Mouse (Mus musculus) B cell, adult 2 months (primary cell): ENCODE data around the gene D930007J09Rik.

ENCODE experiments used
- DNase-seq, 2 experiments: peaks; one replicate each; pipeline ENCODE4 v3.0.0; 2022

Gene D930007J09Rik

DNA sequence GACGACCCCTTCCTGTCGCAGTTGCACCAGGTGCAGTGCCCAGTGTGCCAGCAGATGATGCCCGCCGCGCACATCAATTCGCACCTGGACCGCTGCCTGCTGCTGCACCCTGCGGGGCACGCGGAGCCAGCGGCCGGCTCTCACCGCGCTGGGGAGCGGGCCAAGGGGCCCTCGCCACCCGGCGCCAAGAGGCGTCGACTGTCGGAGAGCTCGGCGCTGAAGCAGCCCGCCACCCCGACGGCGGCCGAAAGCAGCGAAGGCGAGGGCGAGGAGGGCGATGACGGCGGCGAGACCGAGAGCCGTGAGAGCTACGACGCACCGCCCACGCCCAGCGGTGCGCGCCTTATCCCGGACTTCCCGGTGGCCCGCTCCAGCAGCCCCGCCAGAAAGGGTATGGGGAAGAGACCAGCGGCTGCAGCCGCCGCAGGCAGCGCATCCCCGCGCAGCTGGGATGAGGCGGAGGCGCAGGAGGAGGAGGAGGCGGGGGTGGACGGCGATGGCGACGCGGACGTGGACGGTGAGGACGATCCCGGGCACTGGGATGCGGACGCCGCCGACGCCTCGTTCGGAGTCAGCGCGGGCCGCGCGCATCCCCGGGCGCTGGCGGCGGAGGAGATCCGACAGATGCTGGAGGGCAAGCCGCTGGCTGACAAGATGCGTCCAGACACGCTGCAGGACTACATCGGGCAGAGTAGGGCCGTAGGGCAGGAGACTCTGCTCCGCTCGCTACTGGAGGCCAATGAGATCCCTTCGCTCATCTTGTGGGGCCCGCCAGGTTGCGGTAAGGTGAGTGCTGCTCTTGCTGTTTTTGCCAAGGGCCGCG, at the start of gene D930007J09Rik:
Gene D930007J09Rik (minus strand): TSS at position 591 of the 823 bp plus-strand sequence.
- DNase-seq: peak; percentile 30 to 43

DNA sequence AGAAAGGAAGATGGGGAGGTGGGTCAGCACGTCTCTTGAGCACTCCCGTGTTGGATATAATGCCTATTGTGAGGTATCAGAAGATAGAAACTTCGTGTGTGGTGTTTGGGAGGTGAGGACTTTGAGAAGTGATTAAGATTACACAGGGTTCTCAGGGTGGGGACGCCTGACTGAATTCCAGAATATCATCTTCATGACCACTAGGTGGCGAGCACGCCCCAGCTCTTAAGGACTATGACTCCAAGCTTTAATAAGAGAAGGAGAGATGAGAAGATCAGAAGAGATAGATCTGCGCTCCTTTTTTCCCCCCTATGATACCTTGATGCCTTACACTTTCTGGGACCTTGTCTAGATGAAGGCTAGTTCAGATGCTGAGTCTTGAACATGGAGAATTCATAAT, 49.3 kb upstream of the D930007J09Rik start:
- DNase-seq: peak; percentile 64 to 68

DNA sequence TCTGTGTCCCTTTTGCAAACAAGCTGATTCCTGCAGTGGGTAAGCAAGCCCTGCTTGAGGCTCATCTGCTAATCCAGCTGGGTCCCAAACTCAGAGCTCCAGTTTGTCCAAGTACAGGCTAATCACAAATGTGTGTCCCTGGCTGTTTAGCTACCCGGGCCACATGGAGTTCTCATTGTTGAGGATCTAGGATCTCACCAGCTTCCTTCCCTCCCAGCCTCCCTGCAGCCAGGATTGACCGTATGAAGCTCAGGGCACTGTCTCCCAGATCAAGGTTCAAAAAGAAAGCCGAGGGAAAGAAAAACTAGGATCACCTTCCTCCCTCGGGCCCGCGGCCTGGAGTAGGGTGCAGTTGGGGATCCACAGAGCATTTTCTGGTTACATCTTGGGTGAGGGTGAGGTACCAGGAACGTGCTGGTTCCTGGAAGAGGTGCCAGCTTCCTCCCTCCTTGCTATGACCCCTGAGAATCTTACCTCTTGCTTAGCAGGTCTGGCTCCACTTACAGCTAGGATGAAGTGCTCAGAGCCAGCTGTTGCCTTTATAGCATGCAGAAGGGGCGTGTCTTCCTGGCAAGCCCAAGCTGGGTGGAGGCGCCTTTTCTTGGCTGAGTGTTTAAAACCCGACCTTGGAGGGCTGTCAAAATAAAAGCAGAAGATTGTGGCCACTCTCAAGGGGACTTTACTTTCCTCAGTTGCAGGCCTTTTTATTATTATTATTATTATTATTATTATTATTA, 48.2 kb upstream of the D930007J09Rik start, which contains the start of gene Serpinb1a:
Gene Serpinb1a (minus strand): TSS at position 518 of the 737 bp plus-strand sequence.
- DNase-seq: peak; percentile 76 to 80

DNA sequence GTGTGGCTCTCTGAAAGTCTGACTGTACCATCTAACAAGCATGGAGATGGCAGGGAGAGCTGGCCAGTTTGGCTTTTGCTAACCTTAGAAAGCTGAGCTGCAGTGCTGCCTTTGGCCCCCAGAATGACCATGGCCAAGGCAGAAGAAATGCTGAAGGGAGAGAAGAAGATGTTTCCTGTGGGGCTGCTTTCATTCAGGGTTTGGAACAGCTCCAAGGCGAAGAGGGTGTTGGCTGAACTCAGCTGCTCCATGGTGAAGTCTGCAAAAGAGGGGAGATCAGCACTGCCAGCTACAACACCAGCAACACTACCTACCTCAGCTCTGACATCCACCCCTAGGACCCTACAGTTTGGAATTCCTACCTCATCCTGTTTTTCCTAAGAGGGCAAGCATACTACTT, 47.5 kb upstream of the D930007J09Rik start:
- no peak for DNase-seq

DNA sequence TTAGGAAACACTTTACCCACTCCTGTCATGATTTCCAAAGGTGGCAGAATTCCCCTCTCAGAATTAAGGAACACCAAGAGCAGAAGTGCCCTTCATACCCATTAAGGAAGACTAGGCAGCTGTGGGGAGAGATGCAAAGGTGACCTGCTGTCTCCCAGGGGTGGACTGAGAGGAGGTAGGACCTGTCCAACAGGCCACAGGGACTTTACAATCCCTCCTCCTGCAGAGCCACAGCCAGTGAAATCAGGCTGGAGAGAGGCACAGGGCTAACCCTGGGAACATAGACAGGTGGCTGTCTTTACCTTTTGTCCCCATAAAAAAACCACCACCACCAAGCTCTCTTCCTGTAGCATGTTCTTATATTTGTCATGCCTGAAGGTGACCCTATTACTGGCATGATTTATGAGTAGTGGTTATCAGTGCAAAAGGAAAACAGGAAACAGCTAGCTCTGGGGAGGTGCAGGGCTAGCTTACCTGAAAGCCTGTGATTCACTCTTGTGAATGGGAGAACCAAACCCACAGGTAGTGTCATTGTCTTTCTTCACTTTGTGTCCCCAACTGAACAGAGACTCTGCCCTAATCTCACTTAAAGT, 47.0 kb upstream of the D930007J09Rik start:
- peak; percentile 37 to 50 for DNase-seq

DNA sequence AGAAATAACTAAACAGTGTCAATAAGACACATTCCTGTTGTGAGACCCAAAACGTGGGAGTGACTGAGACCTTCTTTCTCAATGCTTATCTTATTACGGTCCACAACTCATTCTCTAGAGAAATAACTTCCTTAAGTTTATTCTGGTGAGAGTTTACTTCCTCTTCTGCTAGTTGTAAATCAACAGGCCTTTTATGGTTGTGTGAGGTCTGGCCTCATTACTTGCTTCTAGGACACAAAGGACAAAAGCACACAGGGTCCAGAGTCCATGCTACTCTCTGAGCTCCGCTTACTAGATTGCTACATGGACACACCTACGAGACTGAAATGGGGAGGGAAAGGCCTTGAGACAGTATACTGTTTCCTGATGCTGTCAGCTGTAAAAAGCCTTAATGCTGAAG, 46.4 kb upstream of the D930007J09Rik start:
- peak in 1 of 2 experiments; percentile 50 for DNase-seq

DNA sequence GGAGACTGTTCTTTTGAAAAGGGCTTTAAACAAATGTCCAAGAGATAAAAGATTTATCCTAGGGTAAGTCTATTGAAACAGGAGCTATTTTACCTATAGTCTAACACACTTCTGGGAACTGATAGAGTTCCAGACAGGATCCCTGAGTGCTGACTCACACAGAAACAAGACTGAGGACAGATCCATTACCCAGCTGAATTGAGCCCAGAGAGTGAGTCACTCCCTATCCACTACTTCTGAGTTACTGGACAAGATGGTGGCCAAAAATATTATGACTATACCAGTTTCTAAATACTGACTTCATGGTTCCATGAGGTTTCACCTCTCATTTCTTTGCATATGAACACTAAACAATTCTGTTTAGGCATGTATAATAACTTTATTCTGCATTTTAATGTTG, 43.6 kb upstream of the D930007J09Rik start:
- DNase-seq: no peak

DNA sequence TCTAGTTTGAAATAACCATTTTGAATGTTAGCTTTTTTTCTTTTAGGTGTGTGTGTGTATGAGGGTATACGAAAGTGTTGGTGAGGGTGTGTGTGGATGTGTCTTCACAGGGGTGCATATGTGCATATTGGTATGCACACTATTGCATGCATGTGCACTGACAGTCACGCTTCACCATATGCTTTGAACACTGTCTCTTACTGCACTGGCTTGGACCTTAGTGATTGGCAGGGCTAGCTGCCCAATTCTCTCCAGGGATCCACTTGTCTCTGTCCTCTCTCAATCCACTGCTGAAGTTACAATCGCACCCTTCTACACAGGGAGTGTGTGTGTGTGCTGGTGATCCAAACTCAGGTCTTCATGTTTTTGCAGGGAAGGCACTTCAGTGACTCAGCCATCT, 38.7 kb upstream of the D930007J09Rik start:
- no peak for DNase-seq

DNA sequence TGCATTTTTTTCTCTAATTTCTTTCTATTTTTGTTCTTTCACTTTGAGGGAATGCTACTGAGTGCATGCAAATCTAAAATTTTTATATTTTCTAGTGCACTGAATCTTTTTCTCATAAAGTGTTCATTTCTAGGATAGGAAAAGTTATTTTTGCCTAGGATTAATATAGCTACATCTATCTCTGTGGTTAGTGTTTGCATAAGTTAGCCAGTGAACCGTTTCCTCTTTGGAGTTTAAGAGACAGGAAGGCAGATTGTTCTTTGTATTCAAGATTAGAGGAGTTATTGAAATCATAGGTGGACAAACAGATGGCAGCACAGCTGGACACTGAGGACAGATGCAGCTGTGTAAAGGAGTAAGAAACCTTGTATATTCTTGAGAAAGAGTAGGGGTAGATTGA, 36.7 kb upstream of the D930007J09Rik start:
- no peak for DNase-seq

DNA sequence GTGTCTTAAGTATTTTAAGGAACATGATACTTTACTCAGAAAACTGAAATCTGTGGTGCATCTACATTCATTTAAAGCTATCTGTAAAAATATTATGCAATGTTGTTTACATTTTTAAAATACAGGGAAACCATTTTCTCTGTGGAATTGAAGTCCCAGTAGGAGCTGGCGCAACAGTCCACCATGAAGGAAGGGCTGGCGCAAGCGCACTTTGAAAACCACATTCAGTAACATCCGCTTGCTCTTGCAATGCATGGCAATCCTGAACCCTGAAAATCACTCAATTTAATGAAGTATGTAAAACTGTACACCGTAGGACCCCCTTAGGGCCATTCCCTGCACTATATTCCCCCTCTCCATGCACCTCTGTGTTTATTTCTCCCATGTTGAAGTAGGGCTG, 31.9 kb upstream of the D930007J09Rik start:
- DNase-seq: no peak

DNA sequence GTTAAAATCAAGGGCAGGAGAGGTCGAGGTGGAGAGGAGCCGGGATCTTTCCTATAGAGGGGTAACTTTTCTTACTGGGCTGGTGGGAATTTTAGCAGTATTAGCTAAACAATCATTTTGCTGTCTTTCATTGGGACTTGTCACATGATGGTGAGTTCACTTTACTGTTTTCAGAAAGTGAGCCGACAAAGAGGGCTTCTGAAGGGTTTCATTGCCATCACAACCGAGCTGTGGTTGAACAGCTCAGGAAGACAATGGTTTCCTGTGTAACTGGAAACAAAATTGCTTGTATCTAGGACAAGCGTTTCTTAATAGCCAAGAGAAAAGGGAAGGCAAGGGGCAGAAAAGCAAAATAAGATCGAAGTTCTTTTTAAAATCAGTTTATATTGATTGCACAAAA, 30.6 kb upstream of the D930007J09Rik start:
- peak; percentile 40 to 44 for DNase-seq

DNA sequence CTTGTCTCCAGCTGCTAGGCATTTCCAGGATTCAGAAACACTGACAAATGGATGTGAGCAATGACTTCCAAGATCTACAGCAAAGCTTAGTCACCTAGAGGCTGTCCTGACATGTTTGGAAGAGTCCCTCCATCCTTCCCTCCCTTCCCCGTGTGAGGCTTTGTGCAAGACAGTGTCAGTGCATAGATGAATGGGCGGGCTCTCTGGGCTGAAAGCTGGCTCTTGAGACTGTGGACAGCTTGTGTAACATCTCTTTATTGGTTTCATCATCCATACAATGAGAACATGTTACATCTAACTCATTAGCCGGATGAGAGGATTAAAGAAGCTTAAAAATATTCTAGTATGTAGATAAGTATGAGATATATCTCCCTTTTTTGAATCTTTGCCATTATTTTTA, 30.1 kb upstream of the D930007J09Rik start:
- DNase-seq: peak; percentile 40

DNA sequence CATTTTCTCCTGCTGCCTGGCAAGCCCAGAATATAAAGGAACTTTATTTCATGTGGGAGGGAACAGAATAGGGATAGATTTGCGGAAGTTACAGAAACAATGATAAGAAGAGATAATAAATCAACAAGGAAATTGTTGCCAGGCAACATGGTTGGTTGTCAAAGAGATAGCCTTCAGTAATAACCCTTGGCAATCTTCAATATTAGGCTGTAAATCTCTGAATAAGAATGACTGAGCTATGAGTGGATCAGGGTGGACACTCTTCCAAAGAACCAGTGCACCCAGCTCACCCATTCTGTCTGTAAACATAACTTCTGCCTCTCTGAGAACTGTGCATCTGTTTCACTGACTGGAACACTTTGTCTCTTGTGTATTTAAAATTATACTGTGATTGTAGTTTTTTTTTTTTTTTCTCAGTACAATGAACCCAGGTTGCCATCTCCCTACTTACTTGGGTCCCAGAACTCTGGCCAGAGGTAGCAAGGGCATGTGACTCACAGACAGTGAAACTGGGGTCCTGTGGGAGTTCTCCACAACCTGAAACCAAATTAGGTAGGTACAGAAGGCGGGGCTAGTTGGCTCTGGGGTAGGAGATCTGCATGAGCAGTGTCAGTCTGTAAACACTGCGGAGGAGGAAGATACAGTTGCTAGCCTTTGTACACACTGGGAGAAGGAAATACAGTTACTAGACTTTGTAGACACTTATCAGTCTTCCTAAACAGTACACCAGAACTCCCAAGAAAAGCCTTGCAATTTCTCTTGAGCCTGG, 29.0 kb upstream of the D930007J09Rik start:
- peak; percentile 81 to 88 for DNase-seq

DNA sequence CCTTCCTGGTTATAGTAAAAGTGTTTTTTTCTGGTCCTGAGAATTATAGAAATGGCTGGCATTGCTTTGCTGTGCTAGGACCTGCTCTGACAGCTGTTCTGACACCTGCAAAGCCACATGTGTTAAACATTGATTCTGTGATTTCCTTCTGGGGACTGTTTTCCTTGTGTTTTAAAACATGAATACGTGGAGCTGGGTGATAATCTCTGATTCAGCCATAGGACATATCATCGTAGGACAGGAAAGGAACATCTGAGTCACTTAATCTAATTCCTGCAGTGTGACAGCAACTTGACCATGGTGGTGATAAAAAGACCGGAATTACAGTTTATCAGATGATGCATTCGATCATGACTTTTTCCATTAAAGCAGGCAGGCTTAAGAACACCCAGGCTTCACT, 26.2 kb upstream of the D930007J09Rik start:
- no peak for DNase-seq

DNA sequence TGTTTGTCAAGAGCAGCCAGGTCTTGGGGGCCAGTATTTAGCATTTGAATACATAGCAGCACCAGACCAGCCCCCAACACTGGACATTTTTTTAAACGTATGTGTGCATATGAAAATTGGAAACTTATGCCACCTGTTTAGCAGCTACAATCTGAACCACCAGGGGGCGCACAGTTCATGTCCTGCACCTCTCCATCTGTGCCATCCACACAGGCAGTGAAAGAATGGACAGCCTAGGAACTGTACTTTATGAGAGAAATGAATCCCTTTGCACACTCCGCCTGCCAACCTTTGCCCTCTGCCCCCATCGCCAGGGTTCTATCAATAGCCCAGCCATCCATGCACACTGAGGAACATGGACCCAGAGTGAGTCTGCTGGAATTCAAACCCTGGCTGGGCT, 25.3 kb upstream of the D930007J09Rik start:
- peak; percentile 92 for DNase-seq

DNA sequence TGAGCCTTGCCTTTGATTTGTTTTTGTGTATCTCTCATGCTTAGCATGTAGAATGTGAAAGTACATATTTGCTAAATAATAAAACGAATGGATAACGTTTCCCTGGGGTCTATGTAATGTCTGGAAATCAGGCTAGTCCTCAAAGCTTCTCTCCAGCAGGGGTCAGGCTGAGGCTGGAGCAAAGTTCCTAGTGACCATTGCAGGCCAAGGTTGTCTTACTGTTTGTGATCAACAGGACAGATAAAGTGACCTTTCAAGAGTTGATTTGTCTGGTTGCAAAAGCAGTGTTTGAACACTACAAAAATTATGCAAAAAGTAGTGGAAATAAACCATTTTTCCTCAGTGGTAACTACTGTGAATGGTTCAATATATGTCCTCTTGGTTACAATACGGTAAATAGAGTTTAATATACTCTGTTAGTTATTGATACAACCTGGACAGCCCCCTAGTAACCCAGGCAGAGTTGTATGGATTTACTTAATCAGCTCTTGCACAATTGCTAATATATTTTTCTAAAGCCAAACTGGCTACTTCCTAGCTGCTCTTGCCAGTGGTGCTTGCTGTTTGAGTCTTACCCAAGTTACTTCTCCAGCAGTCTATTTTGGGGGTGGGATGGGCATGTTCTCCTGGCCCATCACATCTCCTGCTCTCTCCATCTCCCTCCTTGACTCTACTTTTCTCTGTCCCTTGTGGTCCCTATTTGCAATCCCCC, 24.6 kb upstream of the D930007J09Rik start:
- no peak for DNase-seq

DNA sequence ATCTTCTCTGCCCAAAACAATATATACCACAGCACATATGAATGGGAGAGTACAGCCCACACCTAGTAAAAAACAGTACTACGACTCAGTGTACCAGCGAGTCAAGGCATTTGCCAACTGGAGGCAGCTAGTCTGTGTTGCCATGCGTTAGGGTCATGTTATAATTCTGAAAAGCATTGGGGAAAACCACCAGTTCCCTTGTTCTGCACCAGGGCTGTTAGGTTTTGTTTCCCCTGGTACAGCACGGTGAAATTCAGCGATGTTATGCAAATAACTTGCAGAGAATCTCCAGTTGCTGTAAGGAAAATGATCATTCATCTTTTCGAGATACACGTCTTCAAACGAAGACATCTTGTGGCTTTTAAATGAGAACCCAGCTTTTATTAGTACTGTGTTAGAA, 22.9 kb upstream of the D930007J09Rik start:
- DNase-seq: no peak

DNA sequence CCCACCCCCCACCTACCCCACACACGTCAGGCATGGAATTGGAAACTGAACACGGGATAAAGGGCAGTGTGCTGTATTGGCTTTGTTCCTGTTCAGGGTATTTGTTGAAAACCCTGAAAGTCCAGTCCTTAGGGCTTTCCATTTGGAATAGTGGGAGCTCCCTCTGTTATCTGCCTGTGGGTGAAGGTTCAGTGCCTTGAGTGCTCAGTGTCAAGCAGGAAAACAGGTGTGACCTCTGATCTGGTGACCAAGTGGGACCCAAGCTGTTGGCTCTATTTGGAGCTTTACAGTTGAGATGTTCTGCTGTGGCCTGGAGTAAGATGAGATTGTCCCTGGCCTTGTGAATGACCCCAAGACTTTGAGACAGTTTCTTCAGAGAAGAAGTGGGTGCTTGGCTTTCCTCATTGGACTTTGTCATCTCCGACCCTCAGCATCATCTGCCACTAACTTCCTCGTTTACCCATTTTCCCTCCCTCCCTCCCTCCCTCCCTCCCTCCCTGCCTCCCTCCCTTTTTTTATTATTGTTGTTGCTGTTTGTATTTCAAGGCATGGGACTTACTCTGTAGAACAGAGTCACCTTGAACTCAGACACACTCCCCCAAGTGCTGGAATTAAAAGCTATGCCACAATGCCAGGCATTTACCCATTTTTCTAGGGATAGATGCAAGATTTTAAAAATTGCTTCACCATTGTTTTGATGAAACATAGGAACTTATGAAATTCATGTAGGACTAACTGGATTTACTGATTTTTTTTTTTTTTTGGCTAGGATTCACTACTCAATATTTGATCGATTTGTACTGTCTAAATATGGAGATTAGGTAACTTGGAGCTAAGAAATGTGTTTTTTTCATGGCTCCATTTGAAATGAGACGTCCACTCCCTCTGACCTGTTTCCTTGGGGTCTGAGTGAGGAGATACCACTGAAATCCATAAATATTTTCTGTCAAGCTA, 22.0 kb upstream of the D930007J09Rik start:
- no peak for DNase-seq

DNA sequence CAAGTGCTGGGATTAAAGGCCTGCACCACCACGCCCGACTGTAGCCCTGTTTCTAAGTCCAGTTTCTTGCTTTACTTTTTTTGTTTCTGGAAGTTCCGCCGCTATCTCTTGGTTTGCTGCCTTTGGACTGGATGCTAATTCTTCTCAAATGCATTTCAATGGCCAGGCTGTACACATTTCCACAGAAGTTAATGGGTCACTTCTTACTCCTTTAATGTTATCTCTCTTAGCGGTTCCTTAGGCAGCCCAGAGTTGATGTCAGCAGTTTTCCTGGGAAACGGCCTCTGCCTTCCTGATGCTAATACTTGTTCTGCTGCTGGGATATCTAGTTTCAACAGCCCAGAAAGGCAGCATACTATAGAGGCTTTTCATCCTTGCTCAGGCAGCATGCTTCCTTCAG, 20.5 kb upstream of the D930007J09Rik start:
- no peak for DNase-seq

DNA sequence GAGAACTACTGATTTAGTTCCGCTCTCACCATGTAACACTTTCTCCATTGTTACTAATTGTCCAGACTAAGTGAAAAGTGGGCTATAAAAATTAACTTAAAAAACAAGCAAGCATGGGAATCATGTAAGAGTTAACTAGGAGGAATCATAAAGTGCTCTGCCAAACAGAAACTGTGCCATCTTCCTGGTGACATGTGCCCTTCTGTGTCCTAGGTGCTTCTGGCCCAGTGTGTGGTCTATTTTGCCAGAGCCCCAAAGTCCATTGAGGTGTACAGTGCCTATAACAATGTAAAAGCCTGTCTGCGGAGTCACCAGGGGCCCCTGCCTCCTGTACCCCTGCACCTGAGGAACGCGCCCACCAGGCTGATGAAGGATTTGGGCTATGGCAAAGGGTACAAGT, 19.0 kb upstream of the D930007J09Rik start:
- DNase-seq: no peak

DNA sequence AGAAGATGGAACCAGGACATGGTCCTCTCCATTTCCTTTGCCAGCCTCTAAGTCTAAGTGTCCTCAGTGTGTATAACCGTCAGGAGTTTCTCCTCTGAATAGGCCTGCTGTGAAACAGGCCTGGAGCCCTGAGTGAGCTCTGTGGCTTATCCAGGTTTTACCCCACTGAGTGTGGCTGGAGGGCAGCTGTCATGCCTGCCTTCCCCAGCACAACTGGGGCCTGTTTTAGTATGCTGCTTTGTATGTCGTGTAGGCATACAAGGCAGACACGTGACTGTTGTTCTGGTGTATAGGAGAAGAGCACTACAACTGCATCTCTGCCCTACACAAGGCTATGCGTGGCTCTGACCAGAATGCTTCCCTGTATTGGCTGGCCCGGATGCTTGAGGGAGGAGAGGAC, 17.3 kb upstream of the D930007J09Rik start:
- DNase-seq: no peak
